Mouse (Mus musculus) stomach, postnatal 0 days (tissue): Measurements from ENCODE around the gene Sectm1a.

Source experiments
- CTCF ChIP-seq: IDR thresholded peaks from 2 replicates; pipeline ENCODE4 v1.5.1; 2016; ENCODE audit warnings: antibody characterized with exemption, low read depth, mild to moderate bottlenecking, moderate library complexity
- EP300 ChIP-seq: optimal IDR thresholded peaks from 2 replicates; pipeline ENCODE3; 2016; ENCODE audit warnings: antibody characterized with exemption

DNA sequence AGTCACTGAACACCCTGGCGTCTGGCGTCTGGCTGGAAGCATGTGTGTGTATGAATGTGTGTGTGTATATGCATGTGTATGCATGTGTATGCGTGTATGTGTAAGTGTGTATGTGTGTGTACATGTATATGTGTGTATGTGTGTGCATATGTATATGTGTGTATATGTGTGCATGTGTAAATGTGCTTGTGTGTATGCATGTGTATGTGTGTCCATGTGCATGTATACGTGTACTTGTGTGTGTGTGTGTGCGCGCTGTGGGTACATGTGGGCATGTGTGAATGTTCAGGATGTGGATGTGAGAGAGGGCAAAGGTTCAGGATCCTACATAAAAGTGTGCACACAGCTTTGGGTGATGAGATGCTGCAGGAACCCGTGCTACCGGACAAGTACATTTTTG is 690 bp downstream of the Sectm1a start:
- no peak for TF ChIP-seq CTCF
- no peak for TF ChIP-seq EP300
